Mouse (Mus musculus): ENCODE measurements around the gene Aadacl2.

DNA sequence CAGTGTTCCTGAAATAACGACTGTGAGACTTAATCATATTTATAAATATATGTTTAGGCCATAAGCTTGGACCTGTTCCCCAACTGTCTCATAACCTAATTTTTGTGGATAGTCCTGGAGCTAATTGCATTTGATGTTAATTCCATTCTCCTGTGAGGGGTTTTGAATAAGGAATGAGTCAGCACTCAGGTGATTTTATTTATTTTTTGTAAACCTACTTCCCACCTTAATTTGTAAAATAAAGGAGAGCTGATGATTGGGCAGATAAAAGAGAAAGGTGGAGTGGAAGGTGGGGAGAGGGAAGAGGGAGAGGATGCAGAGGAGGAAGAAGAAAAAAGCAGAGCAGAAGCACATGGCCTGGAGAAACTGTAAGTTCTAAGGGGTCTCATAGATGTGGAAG lies 18.9 kb downstream of the Aadacl2 start, which contains the start of gene Aadac:
- TF ChIP-seq TCF12 (IDR thresholded peaks at IDR 0.05; ENCODE audit: low read depth, low read length) (no peak), GABPA (IDR thresholded peaks at IDR 0.05; ENCODE audit: insufficient replicate concordance, low read depth, low read length) (no peak), ZNF384 (IDR thresholded peaks at IDR 0.05; ENCODE audit: low read depth, low read length) (no peak), CTCF (conservative IDR thresholded peaks at IDR 0.05 in 1 of 2, IDR thresholded peaks at IDR 0.05 in 1 of 2; ENCODE audit: low read depth in 2 of 2, low read length in 2 of 2) (no peak), CHD2 (IDR thresholded peaks at IDR 0.05; ENCODE audit: low read length) (no peak), IRF4 (IDR thresholded peaks at IDR 0.05; ENCODE audit: low read depth, low read length) (no peak), POLR2A (IDR thresholded peaks at IDR 0.05; ENCODE audit: low read depth, low read length) (no peak), TBP (conservative IDR thresholded peaks at IDR 0.05; ENCODE audit: low read depth, low read length) (no peak), NRF1 (IDR thresholded peaks at IDR 0.05; ENCODE audit: low read depth, low read length) (no peak)

All from CH12.LX (cell line).